Mouse (Mus musculus): Measurements from ENCODE around the gene Abat.

Abat gene

DNA sequence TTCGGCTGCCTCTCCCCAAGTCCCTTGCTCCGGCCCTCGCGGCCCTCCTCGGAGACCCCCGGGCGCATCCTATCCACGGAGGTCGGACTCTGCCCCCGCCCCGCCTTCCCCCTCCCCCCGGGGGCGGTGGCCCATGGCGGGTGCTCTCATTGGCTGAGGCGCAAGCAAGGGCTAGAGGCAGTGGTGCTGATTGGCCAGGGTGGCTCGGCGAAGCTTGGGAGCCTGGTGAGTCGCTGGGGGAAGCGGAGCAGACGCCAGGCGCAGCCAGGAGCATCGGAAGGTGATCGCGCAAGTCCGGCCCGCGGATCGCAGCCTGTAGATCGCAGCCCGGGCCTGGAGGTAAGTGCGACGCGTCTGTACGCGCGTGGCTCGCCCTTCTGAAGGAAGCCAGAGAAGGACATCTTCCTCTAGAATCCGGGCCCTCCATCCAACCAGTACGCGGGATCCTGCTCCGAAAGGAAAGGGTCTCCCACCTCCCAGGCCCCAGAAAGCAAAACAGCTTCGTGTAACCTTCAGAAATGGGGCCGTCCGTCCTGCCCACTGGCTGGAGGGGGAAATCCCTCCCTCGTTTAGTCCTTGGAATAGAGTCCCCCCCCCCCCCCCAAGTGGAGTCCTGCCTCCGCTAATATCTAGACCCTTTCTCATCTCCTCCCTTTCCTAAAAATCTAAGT lies at the start of gene Abat:
Abat (plus strand) TSS at position 194 of the 671 bp plus-strand sequence.
- no peak for DNase-seq (ENCODE audit: low read depth)

DNA sequence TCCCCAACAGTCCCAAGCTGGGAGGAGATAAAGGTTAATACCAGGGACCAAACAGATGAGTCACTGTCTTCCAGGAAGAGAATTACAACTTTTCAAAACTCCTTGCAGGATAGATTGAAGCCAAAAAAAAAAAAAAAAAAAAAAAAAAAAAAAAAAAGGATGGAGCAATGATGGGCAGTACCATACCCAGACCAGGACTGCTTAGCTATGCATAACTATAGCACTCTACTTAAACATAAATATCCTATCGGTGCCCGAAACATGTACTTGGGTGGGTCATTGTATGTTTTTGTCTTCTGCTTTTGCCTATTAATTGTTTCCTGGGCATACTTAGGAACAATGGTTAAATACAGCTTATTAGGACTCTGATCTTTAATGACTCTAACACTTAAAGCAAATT lies 43.1 kb upstream of the Abat start:
- no peak for DNase-seq (ENCODE audit: low read depth)

DNA sequence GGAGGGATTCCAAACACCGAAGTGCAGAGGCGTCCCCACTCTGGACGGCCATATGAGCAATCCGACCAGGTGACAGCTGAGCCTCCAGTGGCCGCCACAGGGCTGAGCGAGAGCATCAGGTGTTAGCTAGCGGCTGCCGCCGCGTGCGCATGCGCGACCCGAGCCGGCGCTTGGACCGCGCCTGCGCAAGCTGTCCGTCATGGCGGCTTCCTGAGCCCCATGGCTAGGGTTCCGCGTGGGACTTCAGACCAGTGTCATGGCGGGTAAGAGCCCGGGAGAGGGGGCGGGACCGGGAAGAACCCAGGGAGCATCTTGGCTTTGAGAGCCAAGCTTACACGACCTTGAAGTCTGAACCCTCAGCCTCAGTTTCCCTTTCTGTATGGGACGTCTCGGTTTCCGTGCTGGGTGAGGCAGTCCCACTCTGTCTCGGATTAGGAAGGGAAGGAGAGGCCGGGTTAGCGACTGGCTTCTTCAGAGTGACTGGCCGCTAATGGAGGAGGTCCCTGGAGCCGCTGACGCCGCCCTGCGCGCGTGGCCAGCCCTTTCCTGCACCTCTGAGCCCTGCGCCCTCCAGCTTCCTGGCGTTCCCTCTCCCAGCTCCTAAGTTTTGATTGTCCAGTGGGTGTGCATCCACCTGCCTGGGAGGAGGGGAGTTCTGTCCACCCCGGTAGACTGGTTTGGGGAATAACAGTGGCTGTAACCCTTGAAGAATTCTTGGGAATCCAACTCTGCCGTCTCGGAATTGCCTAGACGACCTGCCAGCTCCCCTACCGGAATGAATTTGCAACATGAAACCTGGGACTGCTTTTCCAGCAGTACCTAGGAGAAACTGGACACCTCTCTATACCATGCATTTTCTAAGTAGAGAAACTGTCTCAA lies 42.4 kb upstream of the Abat start, which contains the start of gene Mettl22:
Mettl22 (plus strand) TSS at position 186 of the 879 bp plus-strand sequence.
- DNase-seq (ENCODE audit: low read depth): peak; percentile 97

DNA sequence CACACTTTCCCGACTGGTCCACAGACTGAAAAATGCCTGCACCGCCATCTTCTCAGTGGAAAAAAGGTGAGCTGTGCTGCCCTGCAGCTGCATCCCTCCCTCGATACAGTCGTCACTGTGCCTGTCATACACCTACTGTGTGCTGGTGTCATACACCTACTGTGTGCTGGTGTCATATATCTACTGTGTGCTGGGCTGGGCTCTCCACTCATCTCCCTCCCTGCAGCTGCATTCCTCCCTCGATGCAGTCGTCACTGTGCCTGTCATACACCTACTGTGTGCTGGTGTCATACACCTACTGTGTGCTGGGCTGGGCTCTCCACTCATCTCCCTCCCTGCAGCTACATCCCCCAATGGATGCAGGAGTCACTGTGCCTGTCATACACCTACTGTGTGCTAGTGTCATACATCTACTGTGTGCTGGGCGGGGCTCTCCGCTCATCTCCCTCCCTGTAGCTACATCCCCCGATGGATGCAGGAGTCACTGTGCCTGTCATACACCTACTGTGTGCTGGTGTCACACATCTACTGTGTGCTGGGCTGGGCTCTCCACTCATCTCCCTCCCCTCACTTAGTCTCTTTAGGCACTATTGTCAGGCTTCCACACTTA lies 25.7 kb upstream of the Abat start:
- no peak for DNase-seq (ENCODE audit: low read depth)

DNA sequence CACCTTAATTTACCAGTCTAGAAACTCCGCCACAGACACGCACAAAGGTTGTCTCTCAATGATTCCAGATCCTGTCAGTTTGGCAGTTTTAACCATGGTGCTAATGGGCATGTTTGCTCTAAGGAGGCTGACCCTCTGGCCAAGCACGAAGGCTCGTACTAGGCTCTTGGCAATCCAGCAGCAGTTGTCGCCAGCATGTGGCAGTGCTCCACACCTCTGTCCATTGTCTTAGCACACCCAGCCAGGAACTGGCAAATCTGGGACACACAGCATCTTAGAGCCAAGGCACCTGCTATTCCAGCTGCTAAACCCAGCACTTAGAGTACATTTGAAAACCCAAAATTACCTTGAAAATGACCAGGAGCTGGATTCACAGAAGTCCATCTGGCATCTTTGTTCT lies 23.9 kb upstream of the Abat start:
- DNase-seq (ENCODE audit: low read depth): no peak

DNA sequence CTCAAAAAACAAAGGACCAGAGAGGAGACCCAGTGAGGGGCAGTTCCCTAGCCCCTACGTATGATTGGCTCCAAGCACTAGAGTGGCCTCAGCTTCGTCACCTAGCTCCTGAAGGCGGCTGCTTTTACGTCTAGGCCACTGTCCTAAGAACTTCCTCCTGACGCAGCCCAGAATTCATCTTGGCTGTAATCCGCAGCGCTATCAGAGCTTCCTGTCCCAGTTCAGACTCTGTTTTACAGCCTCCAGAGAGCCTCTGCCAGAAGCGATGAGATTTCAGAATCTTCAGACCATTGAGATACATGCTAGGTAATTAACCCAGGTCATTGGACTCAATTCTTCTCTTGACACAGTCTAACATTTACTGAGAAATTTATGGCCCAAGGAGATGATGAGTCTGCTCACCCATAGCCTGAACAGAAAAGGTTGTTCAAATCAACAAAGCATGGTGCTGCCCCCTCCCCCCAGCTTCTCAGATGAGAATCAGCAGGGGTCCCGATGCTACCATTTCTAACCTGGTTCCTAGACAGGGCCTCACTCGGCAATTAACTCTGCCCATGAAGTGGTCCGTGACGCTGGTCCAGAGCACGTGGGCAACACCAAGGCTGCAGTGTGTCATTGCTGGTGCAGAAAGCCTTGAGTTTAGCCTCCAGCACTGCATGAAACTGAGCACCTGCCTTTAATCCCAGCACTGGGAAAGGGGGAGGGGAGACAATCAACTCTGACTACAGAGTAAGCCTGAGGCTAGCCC lies 21.3 kb upstream of the Abat start:
- DNase-seq (ENCODE audit: low read depth): no peak

DNA sequence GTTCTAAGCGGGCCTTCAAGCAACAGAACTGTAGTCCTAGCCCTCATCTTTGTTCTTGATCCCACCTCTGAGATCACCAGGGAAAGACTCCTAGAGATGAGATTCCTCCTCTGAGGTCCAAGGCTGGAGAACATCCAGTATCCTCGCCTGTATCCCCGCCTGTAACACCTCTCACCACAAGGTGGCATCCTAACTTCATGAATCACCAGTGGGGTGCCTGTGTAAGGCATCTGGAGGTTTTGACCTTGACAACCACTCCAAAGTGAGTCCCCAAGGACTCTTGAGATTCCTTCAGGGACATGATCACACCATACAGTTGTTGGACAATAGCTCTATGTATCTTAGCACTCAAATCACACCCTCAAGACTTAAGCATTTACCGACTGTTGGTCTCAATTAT lies 19.0 kb upstream of the Abat start:
- DNase-seq (ENCODE audit: low read depth): peak; percentile 81

DNA sequence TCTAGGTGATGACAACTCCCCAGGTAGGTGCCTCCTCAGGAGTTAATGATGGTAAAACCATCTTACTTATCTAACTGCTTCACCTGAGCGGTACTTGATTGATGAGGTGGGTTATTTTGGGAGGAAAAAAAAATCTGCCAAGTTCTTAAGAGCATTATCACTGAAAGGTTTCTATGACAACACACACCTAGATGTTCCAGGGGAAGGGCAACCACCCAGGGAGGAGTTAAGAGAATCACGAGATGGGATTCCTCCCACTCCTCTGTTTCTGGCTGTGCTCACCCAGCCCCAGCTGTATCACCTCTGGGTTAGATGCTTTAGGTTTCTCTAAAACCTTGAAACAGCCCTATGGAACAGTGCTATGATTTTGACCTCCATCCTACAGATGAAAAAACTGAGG lies 16.3 kb upstream of the Abat start:
- DNase-seq (ENCODE audit: low read depth): no peak

DNA sequence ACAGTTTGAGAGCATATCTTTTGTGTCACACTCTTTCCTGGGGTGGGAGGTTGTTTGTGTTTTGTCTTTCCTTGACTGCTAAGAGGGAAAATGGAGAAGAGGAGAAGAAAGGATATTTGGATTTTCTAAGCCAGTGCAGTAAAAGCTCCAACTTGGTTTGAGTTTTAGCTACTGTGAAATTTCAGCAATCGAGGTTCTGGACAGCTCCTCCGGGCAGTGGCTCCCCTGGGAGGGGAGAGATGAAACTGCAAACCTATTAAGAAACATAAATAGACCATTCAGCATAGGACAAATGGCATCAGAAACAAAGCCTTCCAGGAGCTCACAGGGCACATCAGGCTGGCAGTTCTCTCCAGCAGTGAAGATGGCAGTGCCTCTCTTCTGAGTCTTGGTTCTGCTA lies 9.0 kb upstream of the Abat start:
- DNase-seq (ENCODE audit: low read depth): peak; percentile 45

DNA sequence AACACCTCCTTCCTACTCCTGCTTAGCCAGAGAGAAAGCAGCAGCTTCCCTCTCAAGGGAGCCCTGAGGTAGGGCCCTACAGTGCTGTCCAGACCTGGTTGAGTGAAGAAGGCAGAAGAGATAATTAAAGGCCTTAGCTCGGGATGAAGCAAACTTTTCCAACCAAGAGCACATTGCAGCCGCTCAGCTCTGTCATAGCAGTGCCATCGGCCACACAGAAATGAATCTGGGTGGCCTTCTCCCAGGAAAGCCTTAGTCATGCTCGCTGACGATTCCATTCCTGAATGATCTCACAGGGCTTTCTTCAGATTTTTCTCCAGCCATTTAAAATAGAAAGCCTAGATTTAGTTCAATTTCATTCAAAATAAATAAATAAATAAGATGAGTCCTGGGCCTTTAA lies 3.3 kb upstream of the Abat start:
- no peak for DNase-seq (ENCODE audit: low read depth)

DNA sequence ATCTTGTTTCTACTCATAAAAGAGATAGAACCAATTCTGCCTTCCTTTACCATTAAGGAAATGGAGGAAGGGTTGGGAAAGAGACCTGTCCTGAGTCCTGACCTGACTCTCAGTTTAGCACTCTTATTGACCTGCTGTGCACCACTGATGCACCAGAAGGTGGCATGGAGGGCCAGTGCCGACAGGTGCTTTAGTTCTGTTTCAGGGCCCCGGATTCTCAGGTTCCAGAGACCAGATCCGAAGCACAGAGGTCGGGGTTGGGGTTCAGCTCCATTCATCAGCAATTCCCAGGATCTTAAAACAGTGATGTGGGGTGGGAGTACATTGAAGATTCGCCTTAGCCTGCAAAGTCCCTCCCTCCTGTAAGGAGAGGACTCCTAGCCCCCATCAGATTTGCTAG lies 399 bp upstream of the Abat start:
- DNase-seq (ENCODE audit: low read depth): no peak

DNA sequence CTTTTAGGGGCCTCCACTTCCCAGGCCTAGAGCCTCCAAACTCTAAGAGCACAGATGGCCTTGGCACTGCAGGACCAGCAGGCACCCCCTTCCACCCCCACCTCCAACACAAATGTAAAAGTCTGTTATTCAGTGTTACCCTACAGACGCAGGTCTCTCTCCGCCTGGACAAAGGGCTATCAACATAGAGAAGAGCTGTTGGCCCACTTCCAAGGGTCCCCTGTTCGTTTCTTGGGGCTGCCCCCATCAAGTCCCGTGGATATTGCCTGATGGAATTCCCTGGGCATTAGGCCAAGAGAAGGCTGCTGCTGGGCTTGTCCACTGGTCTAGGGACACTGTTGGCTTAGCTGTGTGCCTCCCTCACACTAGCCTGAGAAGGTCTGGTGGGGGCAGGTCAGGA lies 951 bp downstream of the Abat start:
- peak; percentile 5 for DNase-seq (ENCODE audit: low read depth)

DNA sequence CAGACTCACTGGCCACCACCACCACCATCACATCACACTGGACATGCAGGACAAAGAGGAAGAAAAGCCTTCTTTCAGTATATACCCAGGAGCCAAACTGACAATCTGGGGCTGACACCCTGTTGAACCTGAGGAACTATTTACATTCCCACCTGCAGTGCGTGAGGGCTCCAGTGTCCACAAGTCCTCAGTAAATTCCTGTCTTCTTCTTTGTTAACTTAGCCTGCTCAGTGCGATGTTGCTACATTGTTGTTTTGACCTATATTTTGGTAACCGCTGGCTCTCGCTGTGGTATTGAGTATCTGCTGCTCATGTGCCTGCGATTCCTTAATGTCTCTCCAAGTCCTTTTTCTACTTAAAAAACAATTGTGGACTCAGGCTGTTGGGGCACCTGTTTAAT lies 7.3 kb downstream of the Abat start:
- no peak for DNase-seq (ENCODE audit: low read depth)

DNA sequence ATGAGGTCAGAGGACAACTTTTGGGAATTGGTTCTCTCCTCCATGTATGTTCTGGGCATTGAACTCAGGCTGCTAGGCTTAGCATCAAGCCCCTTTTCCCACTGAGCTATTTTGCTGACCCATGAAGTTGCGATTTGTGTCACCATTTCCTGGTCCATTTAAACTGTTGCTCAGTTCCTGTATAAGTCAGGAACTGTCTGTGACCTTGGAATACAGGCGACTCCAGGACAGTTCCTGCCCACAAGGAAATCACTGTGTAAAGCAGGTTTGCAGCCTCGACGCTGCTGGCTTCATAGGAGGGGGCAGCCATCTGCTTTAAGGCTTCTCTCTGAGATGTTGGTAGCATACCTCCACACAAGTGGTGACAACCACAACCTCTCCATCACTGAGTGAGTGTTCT lies 8.1 kb downstream of the Abat start:
- no peak for DNase-seq (ENCODE audit: low read depth)

DNA sequence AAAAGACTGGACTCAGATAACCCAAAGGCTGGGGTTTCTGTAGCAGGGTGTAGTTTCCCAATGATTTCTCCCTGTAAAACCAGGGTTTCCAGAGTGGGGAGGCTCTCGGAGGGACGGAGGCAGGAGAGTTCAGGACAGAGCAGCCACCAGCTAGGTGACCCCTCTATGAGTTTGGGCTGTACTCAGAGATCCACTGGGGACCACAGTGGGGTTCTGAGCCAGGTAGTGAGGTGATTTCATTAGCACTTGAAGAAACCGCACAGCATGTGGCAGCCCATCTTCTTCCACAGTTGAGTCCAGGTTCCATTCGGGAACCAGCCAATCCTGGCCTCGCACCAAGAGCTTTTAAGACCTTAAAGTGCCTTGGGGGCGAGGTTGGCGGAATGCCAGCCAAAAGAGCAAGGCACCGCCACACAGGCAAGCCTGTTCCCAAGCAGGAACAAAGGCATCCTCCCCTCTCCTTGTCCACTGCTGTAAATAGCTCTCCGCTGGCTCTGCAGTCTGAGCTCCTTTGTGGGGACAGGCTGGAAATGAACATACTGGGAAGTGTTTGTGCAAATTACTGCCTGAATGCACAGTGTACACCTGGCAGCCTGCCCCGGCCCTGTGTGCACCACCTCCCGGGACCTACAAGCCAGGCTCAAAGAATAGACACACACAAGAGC lies 10.4 kb downstream of the Abat start:
- DNase-seq (ENCODE audit: low read depth): no peak

DNA sequence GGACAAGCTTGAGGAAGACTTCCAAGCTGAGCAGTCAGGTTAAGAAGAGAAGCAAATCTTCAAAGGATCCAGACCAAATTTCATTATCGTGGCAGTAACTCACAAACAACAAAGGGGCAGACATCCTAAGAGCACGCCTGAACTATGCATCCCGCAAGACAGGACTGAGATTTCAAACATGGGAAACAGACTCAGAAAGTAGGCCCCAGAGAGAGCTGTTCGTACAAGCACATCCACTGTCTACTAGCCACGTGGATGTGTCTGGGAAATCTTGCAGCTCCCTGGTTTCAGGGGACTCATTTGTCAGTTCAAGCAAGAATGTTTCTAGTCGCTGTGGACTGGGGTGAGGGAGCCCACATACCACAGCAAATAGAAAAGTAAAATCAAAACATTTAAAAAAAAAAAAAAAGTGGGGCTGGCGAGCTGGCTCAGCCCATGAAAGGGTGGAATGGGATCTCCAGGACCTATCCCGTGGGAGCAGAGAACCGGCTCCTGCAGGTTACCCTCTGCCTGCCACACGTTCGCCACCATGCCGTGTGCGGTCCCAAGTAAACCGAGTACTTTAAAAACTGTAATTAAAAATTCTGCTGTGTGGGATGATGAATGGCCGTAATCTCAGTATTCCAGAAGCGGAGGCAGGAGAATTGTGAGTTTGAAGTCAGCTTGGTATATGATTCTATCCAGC lies 11.1 kb downstream of the Abat start:
- DNase-seq (ENCODE audit: low read depth): no peak

DNA sequence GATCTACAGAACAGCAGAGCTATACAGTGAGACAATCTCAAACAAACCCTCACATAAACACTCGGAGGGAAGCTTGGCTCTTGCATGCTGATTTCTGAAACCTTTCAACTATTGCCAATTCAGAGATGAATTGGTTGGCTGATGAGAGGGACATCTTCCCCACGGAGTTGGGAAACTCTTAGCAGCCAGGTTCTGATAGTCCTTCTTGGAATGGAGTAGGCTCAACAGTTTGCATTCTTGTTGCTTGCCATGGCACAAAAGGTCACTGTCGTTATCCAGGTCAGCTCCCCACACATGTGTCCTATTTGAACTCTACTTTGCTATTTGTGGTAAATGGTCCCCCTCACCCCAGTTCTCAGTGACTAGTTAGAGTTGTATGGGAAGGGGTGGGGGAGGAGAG lies 12.1 kb downstream of the Abat start:
- DNase-seq (ENCODE audit: low read depth): no peak

DNA sequence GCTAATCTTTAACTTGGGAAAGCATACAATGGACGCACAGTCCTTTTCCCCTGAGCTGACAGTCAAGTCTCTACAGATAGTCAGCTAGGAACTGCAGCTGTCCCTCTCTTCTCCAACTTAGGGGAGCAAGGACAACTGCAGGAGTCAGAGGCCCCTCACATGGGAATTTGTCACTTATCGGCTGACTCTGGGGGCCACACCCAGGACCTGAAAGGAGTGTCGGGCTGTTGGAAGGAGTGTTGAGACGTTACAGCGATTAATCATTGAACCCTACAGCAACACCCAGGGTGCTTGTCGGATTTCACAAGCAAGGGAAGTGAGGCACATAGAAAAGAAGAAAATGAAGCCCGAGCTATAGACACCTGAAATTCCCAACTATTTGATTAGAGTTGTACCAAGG lies 12.6 kb downstream of the Abat start:
- no peak for DNase-seq (ENCODE audit: low read depth)

DNA sequence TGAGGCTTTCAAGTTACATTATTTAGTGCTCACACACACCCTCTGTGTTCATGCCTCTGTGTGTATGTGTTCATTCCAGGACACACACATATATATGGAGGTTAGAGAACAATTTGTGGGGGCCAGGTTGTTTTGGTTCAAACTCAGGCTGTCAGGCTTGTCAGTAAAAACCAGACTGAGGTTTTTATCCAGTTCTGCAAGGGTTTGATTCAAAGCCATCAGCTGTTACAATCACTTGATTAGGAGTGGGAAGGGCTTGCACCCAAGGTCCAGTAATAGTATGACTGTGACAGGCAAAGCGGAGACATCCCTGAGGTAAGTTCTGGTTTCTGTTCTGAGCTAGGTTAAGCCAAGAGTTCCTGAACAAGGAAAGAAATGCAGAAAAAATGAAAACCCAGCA lies 16.2 kb downstream of the Abat start:
- DNase-seq (ENCODE audit: low read depth): no peak

DNA sequence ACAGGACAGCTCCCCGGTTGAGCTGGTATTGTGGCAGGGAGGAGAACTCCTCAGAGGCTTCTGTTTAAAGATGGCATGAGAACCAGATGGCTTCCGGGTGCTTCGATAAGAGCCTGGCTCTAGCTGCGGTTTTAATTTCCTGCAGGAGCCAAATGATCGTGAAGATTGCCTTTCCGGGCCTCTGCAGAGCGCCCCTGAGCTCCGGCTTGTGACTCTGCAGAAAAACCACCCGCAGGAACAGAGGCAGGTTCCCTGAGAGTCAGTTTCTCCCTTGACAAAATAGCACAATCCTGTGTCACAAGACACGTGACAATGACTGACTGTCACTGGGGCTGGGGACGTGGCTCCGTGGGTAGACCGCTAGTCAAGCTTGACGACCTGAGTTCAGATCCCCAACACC lies 16.8 kb downstream of the Abat start:
- DNase-seq (ENCODE audit: low read depth): no peak

DNA sequence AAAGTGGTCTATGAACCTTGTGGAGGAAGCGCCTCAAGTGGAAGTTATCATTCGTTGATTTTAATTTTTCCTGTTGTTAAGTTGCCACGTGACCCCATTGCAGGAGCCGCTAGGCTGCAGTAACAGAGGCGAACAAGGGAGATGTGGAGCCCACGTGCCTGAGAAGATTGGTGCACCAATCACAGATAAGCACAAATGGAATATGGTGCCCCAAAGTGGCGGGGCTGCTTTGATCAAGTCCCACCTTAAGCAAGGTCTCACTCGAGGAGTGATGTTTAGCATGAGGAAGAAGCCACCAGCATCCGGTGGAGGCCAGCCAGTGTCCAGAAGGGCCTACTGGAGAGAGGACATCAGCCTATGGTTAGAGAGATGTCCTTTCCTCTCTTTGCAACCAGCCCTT lies 19.2 kb downstream of the Abat start:
- no peak for DNase-seq (ENCODE audit: low read depth)
